Mouse (Mus musculus) megakaryocyte, adult 5-6 weeks (primary cell): ENCODE data around the gene Mcm6. TPM values are rescaled to one million over a fixed set of nuclear protein-coding genes. Genes with fewer than 3 reads are reported as not detected.

ENCODE experiments used
- total RNA-seq, 2 experiments: library from RNA; stranded (forward) in 1 of 2; stranded (reverse) in 1 of 2; fragments of 153-499, 151-499 nt in 1 of 2; fragments of 221-1000, 200-1000 nt in 1 of 2; gene quantifications; 2 replicates each; pipeline versions ENCODE4 v1.2.3 to v1.2.4; 2015 to 2017

The Mcm6 gene
- total RNA-seq, 2 experiments from 2014 or later: 143 to 215 TPM

Other genes with a start within 250 kb of the Mcm6 start
- gene Ubxn4, start 115.7 kb downstream of the Mcm6 start, total RNA-seq (2015): 41.6 and 45.3 TPM in 2 replicates
- 92.8 and 130 TPM in 2 replicates for gene Ubxn4, start 115.7 kb downstream of the Mcm6 start, total RNA-seq (2017)
- gene Lct, start 31.3 kb downstream of the Mcm6 start, total RNA-seq (2015): 0.57 and 0.80 TPM in 2 replicates
- 0.59 and 0.77 TPM in 2 replicates for gene Lct, start 31.3 kb downstream of the Mcm6 start, total RNA-seq (2017)
- gene Dars, start 57.7 kb upstream of the Mcm6 start, total RNA-seq (2015): 101 and 106 TPM in 2 replicates
- gene Dars, start 57.7 kb upstream of the Mcm6 start, total RNA-seq (2017): 149 and 150 TPM in 2 replicates
- gene Cxcr4, start 232.6 kb upstream of the Mcm6 start, total RNA-seq (2015): 507 and 516 TPM in 2 replicates
- 307 and 321 TPM in 2 replicates for gene Cxcr4, start 232.6 kb upstream of the Mcm6 start, total RNA-seq (2017)